In genomic region chr10:12834215-12834614, GRCm38 (mm10) we compare ENCODE assay signal across 25 mouse cellular contexts.
"Had no signal": no experiment of that assay in that cellular context is flagged by ENCODE, and none has a peak within 500 bp of the region (broad histone marks: within the 10 kb centered on the region; RNA-seq: fewer than 3 reads in every experiment).

No protein-coding gene starts in this region.

- ATAC-seq: forebrain, embryonic 16.5 days; hindbrain, embryonic 16.5 days; inflammation-experienced regulatory T-cells, adult 6 months; intestine, embryonic 15.5 days; intestine, postnatal 0 days; liver, embryonic 12.5 days had no signal

- H3K4me3 ChIP-seq: gastrocnemius, adult 2 months; heart, embryonic 13.5 days; heart, embryonic 15.5 days; hindbrain, embryonic 10.5 days; hindbrain, embryonic 12.5 days; intestine, embryonic 15.5 days; limb, embryonic 13.5 days; limb, embryonic 15.5 days; liver, embryonic 12.5 days had no signal

- H3K4me1 ChIP-seq: hindbrain, embryonic 10.5 days; hindbrain, embryonic 12.5 days; intestine, embryonic 15.5 days; limb, embryonic 13.5 days had no signal

- H3K36me3 ChIP-seq: heart, embryonic 13.5 days; heart, embryonic 15.5 days; hindbrain, embryonic 10.5 days; hindbrain, embryonic 12.5 days; intestine, embryonic 15.5 days; limb, embryonic 13.5 days; limb, embryonic 15.5 days; liver, embryonic 12.5 days had no signal

- H3K27ac ChIP-seq: gastrocnemius, adult 2 months; hindbrain, embryonic 10.5 days; hindbrain, embryonic 12.5 days; hindbrain, embryonic 14.5 days; intestine, embryonic 15.5 days; limb, embryonic 13.5 days; limb, embryonic 15.5 days; liver, embryonic 12.5 days; liver, embryonic 14.5 days had no signal

- H3K27me3 ChIP-seq: heart, embryonic 13.5 days; heart, embryonic 15.5 days; hindbrain, embryonic 12.5 days; intestine, embryonic 15.5 days; limb, embryonic 13.5 days; limb, embryonic 15.5 days; liver, embryonic 12.5 days had no signal

- H3K9me3 ChIP-seq: heart, embryonic 13.5 days; heart, embryonic 15.5 days; hindbrain, embryonic 10.5 days; hindbrain, embryonic 12.5 days; intestine, embryonic 15.5 days; limb, embryonic 13.5 days; limb, embryonic 15.5 days; liver, embryonic 12.5 days had no signal

- H3K9ac ChIP-seq: heart, embryonic 13.5 days; heart, embryonic 15.5 days; hindbrain, embryonic 12.5 days; hindbrain, embryonic 14.5 days; intestine, embryonic 15.5 days; limb, embryonic 13.5 days; limb, embryonic 15.5 days; liver, embryonic 12.5 days; liver, embryonic 14.5 days had no signal

- DNase-seq: gastrocnemius, adult 2 months; gastrocnemius, postnatal 10 days; gastrocnemius, postnatal 25 days; heart, adult 18-20 months; heart, postnatal 10 days; heart, postnatal 4 days; layer of hippocampus, adult 9-11 months; layer of hippocampus, postnatal 36 days; left cerebral cortex, postnatal 4 days; lung, adult 18-20 months had no signal

- H3K4me2 ChIP-seq: heart, embryonic 11.5 days; heart, embryonic 15.5 days; hindbrain, embryonic 12.5 days; hindbrain, embryonic 14.5 days; intestine, embryonic 15.5 days; limb, embryonic 13.5 days; limb, embryonic 15.5 days; liver, embryonic 12.5 days had no signal
